Comparison of ENCODE assay signal across 11 mouse cellular contexts in the genomic region with DNA sequence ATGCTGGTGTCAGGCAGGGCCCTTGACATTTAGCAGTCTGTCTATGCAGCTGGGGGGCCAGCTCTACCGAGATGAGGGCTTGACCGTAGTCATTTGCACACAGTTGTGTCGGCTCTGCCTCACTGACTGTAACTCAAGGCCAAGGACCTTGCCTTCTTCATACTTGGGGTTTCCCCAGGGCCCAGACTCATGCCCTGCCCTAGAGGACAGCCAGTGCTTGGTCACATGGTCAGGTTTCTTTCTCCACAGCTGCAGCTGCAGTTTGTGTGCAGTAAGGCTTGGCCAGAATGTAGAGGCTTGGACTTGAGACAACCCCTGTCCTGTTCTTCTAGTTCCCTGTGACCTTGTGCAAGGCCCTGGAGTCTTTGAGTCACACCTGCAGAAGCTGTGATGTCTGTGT.
A peak's percentile ranks its signal among the peaks of the same experiment; 100 is the strongest.
DNase-seq lines count a peak whose midpoint lies in the region; ATAC-seq and TF ChIP-seq lines count a peak whose summit lies in the region.
"Had no signal": no experiment of that assay in that cellular context is flagged by ENCODE, and none has a peak within 500 bp of the region (broad histone marks: within the 10 kb centered on the region; RNA-seq: fewer than 3 reads in every experiment).

No protein-coding gene starts in this region.

- no peak for TF ChIP-seq CTCF in kidney, postnatal 0 days (IDR thresholded peaks at IDR 0.05; ENCODE audit: low read depth)
- TF ChIP-seq CTCF in stomach, postnatal 0 days (IDR thresholded peaks at IDR 0.05; ENCODE audit: low read depth): no peak

- no peaks in the 10 kb centered on the region for H3K27me3 ChIP-seq in kidney, postnatal 0 days (ENCODE audit: insufficient read depth, low read length)
- no peaks in the 10 kb centered on the region for H3K27me3 ChIP-seq in stomach, postnatal 0 days (ENCODE audit: control insufficient read depth, insufficient read depth, low read length)
- H3K27me3 ChIP-seq: limb, embryonic 13.5 days had no signal

- intact Hi-C loops in heart, postnatal 14 days (cut with DNase I): loop anchor here (10.0 kb wide), 1 partner anchor 909 kb away; no protein-coding TSS in a partner anchor
- intact Hi-C loops in left cerebral cortex, postnatal 25 days (cut with DNase I): no loop called here

- WGBS in kidney, postnatal 0 days: 67% methylated on average over 3 of the region's 3 CpGs
- 78% methylated on average over 3 of the region's 3 CpGs for WGBS in stomach, postnatal 0 days

- H3K9me3 ChIP-seq in kidney, postnatal 0 days (replicated peaks; ENCODE audit: low read length): no peaks in the 10 kb centered on the region
- no peaks in the 10 kb centered on the region for H3K9me3 ChIP-seq in stomach, postnatal 0 days (ENCODE audit: control insufficient read depth, low read length)
- H3K9me3 ChIP-seq: hindbrain, embryonic 12.5 days; limb, embryonic 13.5 days had no signal

- no peak overlapping the region for H3K27ac ChIP-seq in kidney, postnatal 0 days
- no peak overlapping the region for H3K27ac ChIP-seq in stomach, postnatal 0 days (replicated peaks)
- H3K27ac ChIP-seq: hindbrain, embryonic 12.5 days; limb, embryonic 13.5 days had no signal

- H3K4me3 ChIP-seq in kidney, postnatal 0 days (replicated peaks; ENCODE audit: low read depth, low read length): no peak overlapping the region
- H3K4me3 ChIP-seq in stomach, postnatal 0 days (ENCODE audit: low read depth, low read length): no peak overlapping the region
- H3K4me3 ChIP-seq: hindbrain, embryonic 12.5 days; limb, embryonic 13.5 days had no signal

- no peak for TF ChIP-seq EP300 in stomach, postnatal 0 days (optimal IDR thresholded peaks at IDR 0.05)

- ATAC-seq in kidney, postnatal 0 days (replicated peaks; ENCODE audit: low FRiP score, low read depth): peak; percentile 77
- peak; percentile 86 for ATAC-seq in stomach, postnatal 0 days (ENCODE audit: low FRiP score, low TSS enrichment)

- no peak overlapping the region for H3K4me2 ChIP-seq in kidney, postnatal 0 days (ENCODE audit: low read length)
- no peak overlapping the region for H3K4me2 ChIP-seq in stomach, postnatal 0 days (replicated peaks; ENCODE audit: low read depth)
- H3K4me2 ChIP-seq: hindbrain, embryonic 12.5 days; limb, embryonic 13.5 days had no signal

- H3K4me1 ChIP-seq in kidney, postnatal 0 days (replicated peaks; ENCODE audit: insufficient read depth, low read length): peaks cover 12% of the 10 kb centered on the region; the same call in 1 of the 2 replicates
- 0 out of 2 replicates have a peak, but pooled peaks cover 3% of the 10 kb centered on the region for H3K4me1 ChIP-seq in stomach, postnatal 0 days (replicated peaks; ENCODE audit: control insufficient read depth, insufficient read depth)

- no peak overlapping the region for H3K9ac ChIP-seq in kidney, postnatal 0 days (ENCODE audit: low read depth, low read length)
- no peak overlapping the region for H3K9ac ChIP-seq in stomach, postnatal 0 days (ENCODE audit: low read length)
- H3K9ac ChIP-seq: hindbrain, embryonic 12.5 days; limb, embryonic 13.5 days had no signal

- no peaks in the 10 kb centered on the region for H3K36me3 ChIP-seq in kidney, postnatal 0 days (ENCODE audit: insufficient read depth, low read length)
- no peaks in the 10 kb centered on the region for H3K36me3 ChIP-seq in stomach, postnatal 0 days (ENCODE audit: control insufficient read depth, insufficient read depth, low read length)
- H3K36me3 ChIP-seq: hindbrain, embryonic 12.5 days; limb, embryonic 13.5 days had no signal

- DNase-seq in heart, adult 18-20 months: peak; percentile 30 to 74
- DNase-seq in heart, postnatal 14 days: no peak
- DNase-seq in thymus, postnatal 4 days: peak; percentile 18
- no peak for DNase-seq in thymus, postnatal 36 days
- DNase-seq in kidney, postnatal 0 days (ENCODE audit: low spot score): no peak
- peak; percentile 59 for DNase-seq in stomach, postnatal 0 days (ENCODE audit: low spot score)
- no peak for DNase-seq in right cerebral cortex, postnatal 25 days
- no peak for DNase-seq in left cerebral cortex, postnatal 25 days (ENCODE audit: low spot score in 2 of 2)
- DNase-seq: cerebellum, adult 11-12 months had no signal

Comparison
In these comparisons a context has a peak if more than half of its experiments do, and no peak if none do; other contexts are left out.
1. DNase-seq: peak in heart, adult 18-20 months (2 of 2), thymus, postnatal 4 days (single experiment) and stomach, postnatal 0 days (single experiment); none in heart, postnatal 14 days (0 of 2), thymus, postnatal 36 days (0 of 2), kidney, postnatal 0 days (single experiment), right cerebral cortex, postnatal 25 days (single experiment) and left cerebral cortex, postnatal 25 days (0 of 2).